Mouse (Mus musculus): ENCODE data around the gene Upk1a.

- TF ChIP-seq CTCF (IDR thresholded peaks at IDR 0.05), result peak; percentile 76
- TF ChIP-seq EP300 (IDR thresholded peaks at IDR 0.05; ENCODE audit: insufficient read depth, low read depth, low read length), result no peak
- no peak for TF ChIP-seq POLR2A (IDR thresholded peaks at IDR 0.05; ENCODE audit: insufficient read depth, low read depth, low read length)
Measured at GRCm38 (mm10) chr7:30619202-30619601, 6.6 kb upstream of the Upk1a start.

Data from heart, adult 2 months (tissue).